Mouse (Mus musculus): Measurements from ENCODE around the gene Olfr804. TPM values are rescaled to one million over a fixed set of nuclear protein-coding genes. Genes with fewer than 3 reads are reported as not detected.

Gene Olfr804
- not detected for total RNA-seq (2021)

- DNase-seq (ENCODE audit: extremely low spot score in 1 of 2, low spot score in 2 of 2), result no peak
- intact Hi-C loops (cut with DNase I), result no loop called here
These were observed at the start of gene Olfr804 for GRCm38 (mm10) chr10:129702910-129703309. Olfr804 (plus strand) TSS chr10:129703210.

GRCm38 (mm10) chr10:129657394-129657793 lies 45.6 kb upstream of the Olfr804 start, which contains the start of gene Olfr800:
Olfr800 (plus strand) TSS chr10:129657694.
- DNase-seq (ENCODE audit: extremely low spot score in 1 of 2, low spot score in 2 of 2), result no peak
- intact Hi-C loops (cut with DNase I), result no loop called here

GRCm38 (mm10) chr10:129673765-129674164 lies 29.2 kb upstream of the Olfr804 start, which contains the start of gene Olfr801:
Olfr801 (minus strand) TSS chr10:129673865.
- intact Hi-C loops (cut with DNase I), result no loop called here
- no peak for DNase-seq (ENCODE audit: extremely low spot score in 1 of 2, low spot score in 2 of 2)

GRCm38 (mm10) chr10:129688069-129688468 lies 14.9 kb upstream of the Olfr804 start, which contains the start of gene Olfr802:
Olfr802 (minus strand) TSS chr10:129688169.
- DNase-seq (ENCODE audit: extremely low spot score in 1 of 2, low spot score in 2 of 2), result no peak

GRCm38 (mm10) chr10:129694186-129694585 lies 8.8 kb upstream of the Olfr804 start, which contains the start of gene Olfr803:
Olfr803 (minus strand) TSS chr10:129694286.
- DNase-seq (ENCODE audit: extremely low spot score in 1 of 2, low spot score in 2 of 2), result no peak
- intact Hi-C loops (cut with DNase I), result no loop called here

More at GRCm38 (mm10) chr10:129688069-129688468, 14.9 kb upstream of the Olfr804 start, which contains the start of gene Olfr802:
- intact Hi-C loops (cut with DNase I), result no loop called here

- intact Hi-C loops (cut with DNase I), result no loop called here
- no peak for DNase-seq (ENCODE audit: extremely low spot score in 1 of 2, low spot score in 2 of 2)
These were observed 26.3 kb downstream of the Olfr804 start, which contains the start of gene Olfr805 for GRCm38 (mm10) chr10:129729275-129729674. Olfr805 (minus strand) TSS chr10:129729375.

GRCm38 (mm10) chr10:129741821-129742220 lies 38.8 kb downstream of the Olfr804 start, which contains the start of gene Olfr806:
Olfr806 (minus strand) TSS chr10:129741921.
- intact Hi-C loops (cut with DNase I), result no loop called here
- no peak for DNase-seq (ENCODE audit: extremely low spot score in 1 of 2, low spot score in 2 of 2)

- intact Hi-C loops (cut with DNase I), result no loop called here
These were observed 54.7 kb downstream of the Olfr804 start, which contains the start of gene Olfr807 for GRCm38 (mm10) chr10:129757693-129758092. Olfr807 (minus strand) TSS chr10:129757793.

More at GRCm38 (mm10) chr10:129757693-129758092, 54.7 kb downstream of the Olfr804 start, which contains the start of gene Olfr807:
- DNase-seq (ENCODE audit: extremely low spot score in 1 of 2, low spot score in 2 of 2), result no peak

Small RNA genes lying within 50 kb of the gene (microRNA-seq; reads per million reads assigned to microRNA genes)
- not detected for gene Gm24485

Other genes with a start within 250 kb of the Olfr804 start
- gene Olfr787, start 241.3 kb upstream of the Olfr804 start, total RNA-seq (2021), result not detected
- gene Olfr788, start 232.2 kb upstream of the Olfr804 start, total RNA-seq (2021), result not detected
- gene Olfr789, start 218.5 kb upstream of the Olfr804 start, total RNA-seq (2021), result not detected
- not detected for gene Olfr790, start 204.7 kb upstream of the Olfr804 start, total RNA-seq (2021)
- gene Olfr791, start 181.4 kb upstream of the Olfr804 start, total RNA-seq (2021), result not detected
- gene Olfr792, start 164.0 kb upstream of the Olfr804 start, total RNA-seq (2021), result not detected
- not detected for gene Olfr794, start 135.6 kb upstream of the Olfr804 start, total RNA-seq (2021)
- gene Olfr796, start 90.6 kb upstream of the Olfr804 start, total RNA-seq (2021), result not detected
- gene Olfr798, start 75.3 kb upstream of the Olfr804 start, total RNA-seq (2021), result not detected
- gene Olfr799, start 65.7 kb upstream of the Olfr804 start, total RNA-seq (2021), result not detected
- not detected for gene Olfr800, start 45.5 kb upstream of the Olfr804 start, total RNA-seq (2021)
- gene Olfr801, start 29.3 kb upstream of the Olfr804 start, total RNA-seq (2021), result not detected
- under 1 TPM in 1 of 2 experiments, not detected in 1; 0.13 TPM for gene Olfr802, start 15.0 kb upstream of the Olfr804 start, total RNA-seq (2021)
- not detected for gene Olfr803, start 8.9 kb upstream of the Olfr804 start, total RNA-seq (2021)
- not detected for gene Olfr805, start 26.2 kb downstream of the Olfr804 start, total RNA-seq (2021)
- not detected for gene Olfr806, start 38.7 kb downstream of the Olfr804 start, total RNA-seq (2021)
- not detected for gene Olfr807, start 54.6 kb downstream of the Olfr804 start, total RNA-seq (2021)
- not detected for gene Olfr808, start 62.3 kb downstream of the Olfr804 start, total RNA-seq (2021)
- not detected for gene Olfr809, start 71.4 kb downstream of the Olfr804 start, total RNA-seq (2021)
- not detected for gene Olfr810, start 91.7 kb downstream of the Olfr804 start, total RNA-seq (2021)
- gene Olfr811, start 101.2 kb downstream of the Olfr804 start, total RNA-seq (2021), result not detected
- not detected for gene Olfr812, start 142.9 kb downstream of the Olfr804 start, total RNA-seq (2021)
- gene Olfr813, start 152.2 kb downstream of the Olfr804 start, total RNA-seq (2021), result not detected
- not detected for gene Olfr814, start 176.6 kb downstream of the Olfr804 start, total RNA-seq (2021)
- not detected for gene Olfr815, start 202.7 kb downstream of the Olfr804 start, total RNA-seq (2021)
- not detected for gene Olfr816, start 212.4 kb downstream of the Olfr804 start, total RNA-seq (2021)
- gene Olfr818, start 245.9 kb downstream of the Olfr804 start, total RNA-seq (2021), result not detected

All from left cerebral cortex, postnatal 10 days (tissue).